Mouse (Mus musculus) right cerebral cortex, postnatal 14 days (tissue): ENCODE results near the gene Arhgdia.
A peak's percentile ranks its signal among the peaks of the same experiment; 100 is the strongest.
"Not testable (repeated sequence)": the region's sequence is repeated elsewhere in the genome, so short reads cannot be mapped to it uniquely, and the experiment has no call there.

Experiments
- DNase-seq: peaks from one replicate; pipeline ENCODE4 v3.0.0; 2022

The Arhgdia gene

DNA sequence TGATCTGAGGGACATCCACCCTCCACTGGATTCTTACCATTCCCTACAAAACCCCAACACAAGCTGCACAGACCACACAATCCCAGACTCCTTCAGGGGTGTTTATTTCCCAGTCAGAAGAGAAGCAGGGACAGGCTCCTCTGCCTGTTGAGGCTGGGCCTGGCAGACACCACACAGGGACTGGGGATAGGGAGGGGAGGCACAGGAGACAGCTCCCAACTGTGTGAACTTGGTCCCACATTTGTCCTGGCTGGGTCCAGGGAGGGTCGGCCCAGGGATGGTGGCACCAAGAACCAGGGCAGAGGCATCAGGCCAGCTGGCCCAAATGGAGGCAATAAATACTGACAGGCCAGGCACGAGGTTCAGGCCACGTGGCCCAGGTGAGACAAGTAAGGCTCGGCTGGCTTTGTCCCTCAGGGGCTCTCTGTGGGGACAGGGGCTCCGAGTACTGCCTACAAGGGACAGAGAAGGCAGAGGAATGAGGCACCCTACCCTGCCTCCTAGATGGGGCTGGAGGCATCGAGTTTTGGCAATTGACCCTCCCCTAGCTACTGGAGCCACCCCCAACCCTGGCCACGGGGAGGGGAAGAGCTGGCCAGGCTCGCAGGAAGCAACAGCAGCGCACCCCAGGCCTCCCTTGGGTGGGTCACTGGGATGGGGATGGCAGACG is 3.3 kb downstream of the Arhgdia start:
- DNase-seq: no peak

DNA sequence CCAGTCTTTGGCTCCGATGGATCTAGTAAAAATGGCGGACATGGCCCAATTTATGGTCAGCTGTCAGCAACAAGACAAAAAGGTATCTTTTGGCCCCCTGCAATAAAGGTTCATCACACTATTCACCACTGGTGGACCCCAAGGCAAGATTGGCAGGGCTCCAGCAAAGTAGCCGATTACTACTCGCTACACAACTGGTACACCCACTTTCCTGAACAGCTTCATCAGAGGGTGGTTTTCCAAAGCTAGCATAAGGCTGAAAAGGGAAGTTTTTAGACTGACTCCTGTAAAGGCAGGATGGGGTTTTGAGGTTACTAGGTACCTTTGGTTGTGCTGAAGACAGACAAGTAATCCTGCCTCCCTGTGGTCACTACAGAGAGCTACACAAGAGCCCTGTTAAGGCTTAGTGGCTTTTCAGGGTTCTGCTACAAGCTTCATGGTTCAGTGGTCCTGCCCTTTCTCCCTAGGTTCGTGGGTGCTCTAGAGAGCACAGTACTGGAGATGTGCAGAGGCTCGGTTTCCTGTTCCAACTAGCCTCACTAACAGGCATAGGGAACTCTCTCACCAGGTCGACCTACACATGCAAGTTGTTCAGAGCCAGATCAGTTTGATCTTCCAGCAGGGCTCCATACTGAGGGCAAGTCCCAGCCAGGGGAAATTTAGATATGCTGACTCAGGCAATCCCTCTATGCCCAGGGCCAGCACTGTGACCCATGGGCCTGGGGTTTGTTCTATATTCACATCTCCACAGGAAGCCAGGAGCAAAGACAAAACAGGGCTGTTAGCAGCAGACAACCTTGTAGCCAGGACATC is 4.0 kb downstream of the Arhgdia start:
- DNase-seq: peak; percentile 37

DNA sequence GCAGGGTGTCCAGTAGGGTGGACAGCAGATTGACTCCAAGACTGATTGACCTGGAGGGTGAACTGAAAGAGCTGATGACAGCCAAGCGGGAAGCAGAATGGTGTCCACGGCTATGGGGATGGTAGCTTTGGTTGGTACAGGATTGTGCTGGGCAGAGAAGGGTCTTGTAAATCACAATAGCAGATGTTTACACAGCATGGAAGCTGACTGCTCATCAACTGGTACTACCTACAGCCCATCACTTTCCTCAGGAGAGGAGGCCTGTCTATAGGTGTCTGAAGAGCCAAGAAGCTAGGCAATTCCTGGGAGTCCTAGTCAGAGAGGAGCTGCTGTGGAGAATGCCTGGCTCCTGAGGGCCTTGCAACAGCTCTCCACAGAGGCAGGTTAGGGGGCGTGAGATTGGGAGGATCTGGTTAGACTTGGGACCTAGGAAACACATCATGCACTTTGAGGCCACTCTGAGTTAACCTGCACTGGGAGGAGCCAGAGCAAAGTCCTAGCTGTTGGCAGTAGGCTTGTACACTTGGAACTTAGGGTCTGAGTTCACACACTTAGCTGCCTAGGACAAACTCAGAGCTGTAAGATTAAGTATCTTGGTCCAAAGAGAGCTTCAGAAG is 5.0 kb downstream of the Arhgdia start:
- DNase-seq: no peak

DNA sequence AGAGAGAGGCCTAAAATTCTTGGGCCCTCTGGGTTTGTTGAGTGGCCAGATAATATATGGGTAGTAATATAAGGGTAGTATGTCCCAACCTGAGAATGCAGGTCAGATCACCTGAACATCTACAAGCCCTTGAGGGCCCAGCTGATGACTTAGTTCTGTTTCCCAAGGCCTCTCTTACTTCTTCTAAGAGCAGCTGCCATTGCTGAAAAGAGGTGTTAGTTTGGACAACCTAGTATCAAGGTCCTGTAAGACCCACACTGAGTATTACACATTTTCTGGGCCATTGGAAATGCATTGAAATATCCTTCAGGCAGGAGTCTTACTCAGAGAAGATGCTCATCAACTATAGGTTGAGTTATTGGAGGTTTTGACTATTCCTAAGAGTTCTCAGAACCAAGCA is 5.5 kb downstream of the Arhgdia start:
- DNase-seq: no peak

DNA sequence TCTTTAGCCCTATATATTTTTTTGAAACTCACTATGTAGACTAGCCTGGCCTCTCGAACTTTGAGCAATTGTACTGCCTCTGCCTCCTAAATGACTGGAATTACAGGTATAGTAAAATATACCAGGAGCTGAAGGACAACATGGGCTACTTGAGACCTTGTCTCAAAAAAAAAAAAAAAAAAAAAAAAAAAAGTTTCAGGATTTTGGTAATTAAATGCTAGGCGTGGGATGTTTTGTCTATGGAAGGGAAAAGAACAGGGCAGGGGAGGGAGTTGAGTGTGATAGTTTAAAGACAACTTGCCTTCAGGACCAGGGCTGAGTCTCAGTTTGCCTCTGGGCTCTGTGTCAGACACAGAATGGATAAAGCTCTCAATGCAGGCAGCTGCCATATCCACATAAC is 6.4 kb downstream of the Arhgdia start:
- no peak for DNase-seq

- no peak for DNase-seq
These were observed 7.2 kb downstream of the Arhgdia start for GRCm38 (mm10) chr11:120574278-120574600.

- no peak for DNase-seq
These were observed 7.7 kb downstream of the Arhgdia start for GRCm38 (mm10) chr11:120573585-120574277.

DNA sequence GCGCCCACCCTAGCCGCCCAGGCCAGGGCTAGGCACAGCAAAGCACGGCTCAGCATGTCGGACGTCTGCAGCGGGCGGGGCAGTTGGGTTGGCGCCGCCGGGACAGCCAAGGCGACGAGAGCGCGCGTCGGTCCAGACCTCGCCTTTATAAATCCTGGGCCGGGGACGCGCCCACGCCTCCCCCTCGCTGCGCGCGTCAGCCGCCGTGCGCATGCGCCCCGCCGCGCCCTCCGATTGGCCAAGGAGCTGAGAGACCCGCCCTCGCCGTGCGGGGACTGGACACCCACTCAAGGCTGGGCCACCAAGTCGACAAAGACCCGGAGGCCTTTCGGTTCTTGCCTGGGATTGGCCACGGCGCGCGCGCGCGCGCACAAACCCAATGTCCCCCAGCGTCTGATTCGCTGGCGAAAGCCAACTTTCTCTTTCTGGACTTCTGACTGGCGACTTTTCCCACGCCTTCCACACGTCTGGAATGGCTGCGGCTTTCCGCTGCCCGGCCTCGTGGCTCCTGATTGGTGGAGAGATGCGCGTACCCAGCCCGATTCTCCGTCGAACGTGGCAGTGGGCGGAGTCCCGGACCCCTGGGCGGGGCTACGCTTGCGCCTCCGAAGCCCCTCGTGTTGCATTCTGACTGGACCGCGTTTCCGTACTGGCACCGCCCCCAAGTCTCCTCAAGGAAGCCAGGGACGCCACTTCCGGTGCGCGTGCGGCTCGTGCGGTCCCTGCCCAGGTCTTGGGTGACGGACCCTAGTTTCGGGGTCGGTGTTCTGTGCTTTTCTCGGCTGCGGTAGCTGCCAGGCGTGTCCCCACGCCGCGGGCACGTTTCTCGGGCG is 8.5 kb downstream of the Arhgdia start, which contains the start of gene P4hb:
Gene P4hb, minus strand, starts transcription at position 502 of the 833 bp plus-strand sequence.
- peak; percentile 99 for DNase-seq

- no peak for DNase-seq
These were observed 9.0 kb downstream of the Arhgdia start for GRCm38 (mm10) chr11:120572417-120572751.

DNA sequence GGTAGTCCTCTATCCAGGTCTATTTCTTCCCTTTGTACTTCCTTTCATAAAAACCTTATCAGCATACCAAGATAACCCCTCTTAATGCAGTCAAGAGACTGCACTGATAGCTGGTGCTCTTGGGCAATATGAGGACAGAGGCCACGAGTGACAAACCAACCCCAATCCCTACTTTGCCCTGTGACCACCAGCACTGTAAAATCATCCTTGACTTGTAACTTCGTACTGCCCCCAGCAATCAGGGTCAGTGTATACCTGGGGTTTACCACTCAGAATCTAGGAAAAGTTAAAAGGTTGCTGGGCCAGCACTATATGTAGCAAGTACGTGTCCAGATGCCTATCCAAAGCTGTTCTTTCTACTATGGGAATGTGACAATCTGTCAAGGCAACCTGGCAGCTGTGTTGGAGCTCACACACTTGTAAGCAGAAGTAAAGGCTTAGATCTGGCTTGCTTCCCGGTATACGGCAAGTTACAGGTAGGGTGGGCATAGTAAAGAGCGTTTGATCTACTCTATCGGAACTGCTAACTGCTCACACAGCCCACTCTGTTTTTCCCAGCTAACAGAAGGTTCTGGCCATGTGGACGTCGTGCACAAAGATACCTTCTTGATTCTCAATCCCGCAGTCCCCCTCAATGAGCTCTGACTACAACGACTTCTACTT is 9.5 kb downstream of the Arhgdia start:
- no peak for DNase-seq

DNA sequence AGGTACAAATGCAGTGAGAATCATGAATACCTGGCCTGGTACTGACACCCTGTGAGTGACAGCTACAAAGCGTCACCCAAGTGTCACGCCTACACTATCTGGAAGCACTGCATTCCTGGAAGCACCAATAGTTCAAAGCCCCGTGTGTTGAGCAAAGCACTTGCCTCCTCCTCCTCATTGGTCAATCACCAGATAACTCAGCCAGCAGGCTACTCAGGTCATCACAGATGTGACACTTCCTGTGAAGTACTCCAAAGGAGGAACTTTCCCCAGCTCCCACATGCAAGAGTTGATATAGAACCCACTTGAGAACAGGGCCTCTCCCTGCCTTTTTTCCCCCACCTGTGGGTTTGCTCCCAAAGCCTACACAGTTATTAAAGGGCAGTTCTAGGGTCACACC is 10.3 kb downstream of the Arhgdia start:
- no peak for DNase-seq

DNA sequence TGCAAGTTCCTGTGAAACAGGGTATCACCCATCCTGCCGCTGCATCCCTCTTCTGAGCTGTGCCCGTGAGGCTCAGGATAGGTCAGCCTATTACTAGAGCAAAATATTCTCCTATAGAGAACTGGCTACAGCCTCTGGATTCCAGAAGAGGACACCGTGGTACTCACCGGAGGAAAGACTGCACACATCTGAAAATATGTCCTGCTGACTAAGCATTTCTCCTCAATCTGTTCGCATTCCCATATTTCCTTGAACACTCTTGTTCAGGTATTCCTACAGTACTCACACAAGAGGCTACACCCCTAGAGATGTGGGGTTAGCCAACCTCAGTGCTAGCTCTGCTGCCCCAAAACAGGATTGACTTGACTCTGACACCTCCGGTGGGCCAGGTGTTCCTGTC is 13.1 kb downstream of the Arhgdia start:
- no peak for DNase-seq

DNA sequence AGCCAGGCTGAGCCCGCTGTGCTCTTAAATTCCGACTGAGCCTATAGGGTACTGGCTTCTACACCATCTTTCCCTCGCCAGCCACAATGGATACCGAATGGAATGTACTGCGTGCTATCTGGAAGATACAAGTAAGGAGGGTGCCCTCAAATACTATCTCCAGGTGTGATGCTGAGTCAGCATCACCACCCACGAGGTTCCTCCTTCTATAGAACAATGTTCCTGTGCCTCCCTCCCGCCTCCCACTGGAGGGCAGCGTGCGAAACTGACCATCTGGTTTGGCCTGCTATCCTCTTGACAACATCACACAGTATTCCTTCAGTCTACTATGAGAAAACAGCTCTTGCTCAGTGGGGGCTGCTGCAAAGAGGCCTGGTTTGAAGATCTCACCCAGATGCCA is 16.3 kb downstream of the Arhgdia start:
- DNase-seq: no peak

DNA sequence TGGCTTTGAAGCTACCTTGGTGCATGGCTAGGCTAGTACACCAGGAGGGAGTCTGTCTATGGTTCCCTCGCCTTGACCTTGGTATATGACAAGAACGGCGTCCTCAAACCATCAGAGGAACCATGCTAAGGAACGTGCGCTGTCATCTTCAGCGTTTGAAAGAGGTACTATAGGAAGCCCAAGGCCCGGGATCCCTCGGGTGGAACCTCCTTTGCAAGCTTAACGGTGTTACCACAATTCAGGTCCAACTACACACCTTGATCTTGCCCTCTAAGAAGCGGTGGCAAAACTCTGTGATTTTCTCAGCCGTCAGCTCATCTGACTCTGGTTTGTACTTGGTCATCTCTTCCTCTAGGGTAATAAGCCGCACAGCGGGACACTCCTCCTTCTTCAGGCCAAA is 18.5 kb downstream of the Arhgdia start:
- no peak for DNase-seq

DNA sequence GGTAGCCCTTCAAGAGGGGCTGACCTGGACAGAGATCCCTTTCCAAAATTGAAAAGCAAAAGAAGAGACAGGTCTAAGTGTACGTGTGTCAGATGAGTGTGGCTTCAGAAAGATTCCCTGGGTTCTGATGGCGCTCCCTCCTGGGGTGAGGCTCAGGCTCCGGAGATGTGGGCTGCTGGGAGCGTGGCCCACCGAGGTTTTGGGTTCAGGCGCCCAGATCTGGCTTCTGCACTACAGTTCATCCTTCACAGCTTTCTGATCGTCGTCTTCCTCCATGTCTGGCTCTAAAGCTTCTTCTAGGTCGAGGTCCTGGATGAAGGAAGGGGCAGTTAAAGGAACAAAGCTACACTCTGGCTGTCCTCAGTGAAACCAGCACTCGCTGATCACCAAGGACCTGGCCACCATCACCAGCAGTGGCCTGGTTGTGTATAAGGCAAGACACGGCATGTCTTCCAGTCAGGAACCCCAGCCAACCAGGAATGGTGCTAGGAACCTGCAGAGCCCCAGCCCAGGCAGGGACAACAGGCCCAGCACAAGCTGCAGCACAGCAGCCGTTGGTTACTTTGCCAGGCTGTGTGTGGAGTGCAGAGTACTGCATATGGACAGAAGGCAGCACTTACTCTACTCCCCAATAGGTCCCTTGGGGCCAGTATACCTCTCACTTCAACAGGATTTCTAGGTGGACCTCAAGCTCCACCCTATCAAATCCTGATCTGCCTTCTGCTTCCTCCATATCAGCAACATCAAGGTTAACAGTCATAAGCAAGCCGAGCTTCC is 20.3 kb downstream of the Arhgdia start:
- no peak for DNase-seq

- not testable (repeated sequence) for DNase-seq
These were observed 22.6 kb downstream of the Arhgdia start for GRCm38 (mm10) chr11:120558843-120559242.

DNA sequence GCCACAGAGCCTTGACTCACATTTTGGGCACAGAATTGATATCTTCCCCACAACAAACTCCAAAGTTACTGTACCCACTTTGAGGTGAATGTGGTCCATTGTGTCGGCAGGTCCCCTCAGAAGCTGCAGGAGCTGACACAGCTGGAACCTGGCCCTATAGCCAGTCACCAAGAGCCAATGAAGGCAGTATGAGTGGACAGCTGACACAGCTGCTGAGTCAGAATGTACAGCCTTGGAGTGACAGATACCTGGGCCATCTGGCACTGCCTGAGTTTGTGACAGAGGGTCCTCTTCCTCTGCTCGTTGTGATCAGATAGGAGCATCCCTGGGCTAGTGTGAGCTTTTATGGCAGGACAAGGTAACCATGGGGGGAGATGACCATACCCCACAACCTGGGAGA is 26.2 kb downstream of the Arhgdia start:
- DNase-seq: no peak

- no peak for DNase-seq
These were observed 26.6 kb downstream of the Arhgdia start for GRCm38 (mm10) chr11:120554834-120555233.

GRCm38 (mm10) chr11:120552736-120553135 is 28.7 kb downstream of the Arhgdia start:
- no peak for DNase-seq

- DNase-seq: no peak
These were observed 30.5 kb downstream of the Arhgdia start, which contains the start of gene Ppp1r27 for GRCm38 (mm10) chr11:120550810-120551440. TSS of gene Ppp1r27 (minus strand) at chr11:120551132.
